ENCODE assay signal across 9 mouse cellular contexts in genomic region chr5:142857763-142858229, GRCm38 (mm10). TPM values are rescaled to one million over a fixed set of nuclear protein-coding genes. Genes with fewer than 3 reads are reported as not detected.
DNase-seq lines count a peak whose midpoint lies in the region; ATAC-seq and TF ChIP-seq lines count a peak whose summit lies in the region.
"Had no signal": no experiment of that assay in that cellular context is flagged by ENCODE, and none has a peak within 500 bp of the region (broad histone marks: within the 10 kb centered on the region; RNA-seq: fewer than 3 reads in every experiment).

No protein-coding gene starts in this region.

- no peak for TF ChIP-seq CTCF in testis, adult 2 months (IDR thresholded peaks at IDR 0.05; ENCODE audit: control insufficient read depth, insufficient read depth, insufficient replicate concordance, low read depth, low read length)
- TF ChIP-seq CTCF in cortical plate, adult 2 months (IDR thresholded peaks at IDR 0.05; ENCODE audit: extremely low read depth, insufficient read depth, low read length): no peak

- peaks cover 5% of the 10 kb centered on the region for H3K4me1 ChIP-seq in testis, adult 2 months (ENCODE audit: control insufficient read depth, insufficient read depth, low read length)
- H3K4me1 ChIP-seq in cortical plate, adult 2 months (ENCODE audit: control insufficient read depth, insufficient read depth, low read length): 0 out of 2 replicates have a peak, but pooled peaks cover 2% of the 10 kb centered on the region

- no peaks in the 10 kb centered on the region for H3K27me3 ChIP-seq in testis, adult 2 months (ENCODE audit: control insufficient read depth, insufficient read depth, low read length)

- peak overlapping the region; percentile 36 for H3K4me3 ChIP-seq in testis, adult 2 months (ENCODE audit: control insufficient read depth, low read depth, low read length)
- H3K4me3 ChIP-seq in cortical plate, adult 2 months (ENCODE audit: insufficient read depth, low read length): no peak overlapping the region

- no peak for ATAC-seq in activated CD4-positive, CD25-positive, alpha-beta regulatory T cell, adult 4 months

- no peaks in the 10 kb centered on the region for H3K36me3 ChIP-seq in testis, adult 2 months (ENCODE audit: control insufficient read depth, insufficient read depth, low read length)

- TF ChIP-seq POLR2A in testis, adult 2 months (IDR thresholded peaks at IDR 0.05; ENCODE audit: control insufficient read depth, low read depth, low read length): no peak
- peak; percentile 36; the same call in 1 of the 2 replicates for TF ChIP-seq POLR2A in cortical plate, adult 2 months (IDR thresholded peaks at IDR 0.05; ENCODE audit: extremely low read depth, insufficient read depth, low read length)

- no peak for DNase-seq in testis, postnatal 10 days (ENCODE audit: low spot score)
- DNase-seq in layer of hippocampus, adult 8-10 months (ENCODE audit: low spot score in 2 of 2): peak; percentile 86 to 88
- peak; percentile 67 to 78 for DNase-seq in right cerebral cortex, adult 2 months (ENCODE audit: low spot score in 2 of 2)
- no peak for DNase-seq in embryo, embryonic 10.5 days (ENCODE audit: low spot score)
- no peak for DNase-seq in testis, postnatal 14 days (ENCODE audit: low spot score)

- 0 out of 2 replicates have a peak overlapping the region, but pooled peaks have one; percentile 5 for H3K27ac ChIP-seq in testis, adult 2 months (ENCODE audit: control insufficient read depth, insufficient read depth, low read depth, low read length)
- no peak overlapping the region for H3K27ac ChIP-seq in cortical plate, adult 2 months (ENCODE audit: insufficient read depth, low read length)
- H3K27ac ChIP-seq: kidney, postnatal 0 days had no signal

RNA-seq across cellular contexts. Expression of gene Fbxl18, which starts 37.4 kb away (rescaled TPM):
- polyA plus RNA-seq in testis, adult 2 months (2012; rRNA removed): 8.5 and 8.9 TPM in 2 replicates
- 22.4 and 22.7 TPM in 2 replicates for polyA plus RNA-seq in cortical plate, adult 2 months (2012; rRNA removed)
- total RNA-seq in layer of hippocampus, adult 8-10 months (2022): 10 to 100 TPM; 32.3 to 41.1 (median 33.8) TPM
- 10 to 100 TPM in 1 of 2 experiments, 1 to 10 TPM in 1; 2.1 to 13.9 TPM for polyA plus RNA-seq in activated CD4-positive, CD25-positive, alpha-beta regulatory T cell, adult 4 months (2017; shearing (Covaris generic))

RNA-seq across cellular contexts. Expression of gene Tnrc18, which starts 40.3 kb away (rescaled TPM):
- 35.9 and 39.9 TPM in 2 replicates for polyA plus RNA-seq in testis, adult 2 months (2012; rRNA removed)
- 29.6 and 31.7 TPM in 2 replicates for polyA plus RNA-seq in cortical plate, adult 2 months (2012; rRNA removed)
- total RNA-seq in layer of hippocampus, adult 8-10 months (2022): 100 to 1,000 TPM; 131 to 153 (median 136) TPM
- 1 to 10 TPM; 4.1 to 4.3 TPM for polyA plus RNA-seq in activated CD4-positive, CD25-positive, alpha-beta regulatory T cell, adult 4 months (2017; shearing (Covaris generic))

RNA-seq across cellular contexts. Expression of gene Actb, which starts 48.8 kb away (rescaled TPM):
- polyA plus RNA-seq in testis, adult 2 months (2012; rRNA removed): 1,383 and 1,491 TPM in 2 replicates
- polyA plus RNA-seq in cortical plate, adult 2 months (2012; rRNA removed): 2,590 and 2,602 TPM in 2 replicates
- 1,000 to 10,000 TPM; 2,836 to 3,420 (median 3,105) TPM for total RNA-seq in layer of hippocampus, adult 8-10 months (2022)
- over 10,000 TPM; 26,186 to 54,151 TPM for polyA plus RNA-seq in activated CD4-positive, CD25-positive, alpha-beta regulatory T cell, adult 4 months (2017; shearing (Covaris generic))

Comparison
In these comparisons a context has a peak if more than half of its experiments do, and no peak if none do; other contexts are left out.
1. DNase-seq: peak in layer of hippocampus, adult 8-10 months (2 of 2) and right cerebral cortex, adult 2 months (2 of 2); none in testis, postnatal 10 days (single experiment), embryo, embryonic 10.5 days (single experiment) and testis, postnatal 14 days (single experiment).
2. RNA of gene Actb, which starts 48.8 kb away (polyA plus RNA-seq): 26,186 to 54,151 TPM in activated CD4-positive, CD25-positive, alpha-beta regulatory T cell, adult 4 months; 2,590 to 2,602 TPM in cortical plate, adult 2 months and 1,383 to 1,491 TPM in testis, adult 2 months; every median in the first group is over 10 times any median in the second.